Mouse (Mus musculus) heart, adult 2 months (tissue): ENCODE data around the gene Csnka2ip. TPM values are rescaled to one million over a fixed set of nuclear protein-coding genes. Genes with fewer than 3 reads are reported as not detected.

Source experiments
- DNase-seq, 2 experiments: peaks; one replicate each; pipeline ENCODE4 v3.0.0; 2021
- H3K27ac ChIP-seq: fragments of 200-600 bp; 2 replicates; pipeline ENCODE4 v1.8.1; 2022
- H3K27me3 ChIP-seq: fragments of 200-500 bp; 2 replicates; pipeline ENCODE4 v1.6.1; 2012; ENCODE audit warnings: mild to moderate bottlenecking, low read length, inconsistent platforms, mixed read lengths; ENCODE audit not compliant: control insufficient read depth, insufficient read depth
- H3K36me3 ChIP-seq: fragments of 200-500 bp; 2 replicates; pipeline ENCODE4 v1.6.1; 2012; ENCODE audit warnings: low read length, inconsistent platforms; ENCODE audit not compliant: control insufficient read depth, insufficient read depth
- H3K4me1 ChIP-seq: fragments of 200-500 bp; 2 replicates; pipeline ENCODE4 v1.6.1; 2011; ENCODE audit warnings: low read length; ENCODE audit not compliant: control insufficient read depth, insufficient read depth
- H3K4me3 ChIP-seq: fragments of 200-600 bp; 2 replicates; pipeline ENCODE4 v1.8.1; 2022
- H3K79me2 ChIP-seq: fragments of 200-500 bp; replicated peaks from 2 replicates; pipeline ENCODE4 v1.6.1; 2012; ENCODE audit warnings: mild to moderate bottlenecking, inconsistent platforms, low read length, moderate library complexity, mixed read lengths; ENCODE audit not compliant: control insufficient read depth, insufficient read depth
- H3K9ac ChIP-seq: fragments of 200-500 bp; 2 replicates; pipeline ENCODE4 v1.6.1; 2012; ENCODE audit warnings: low read depth, mild to moderate bottlenecking, control low read depth, inconsistent platforms, low read length, mixed read lengths
- CTCF ChIP-seq: fragments of 200-600 bp; IDR thresholded peaks from 2 replicates; pipeline ENCODE4 v1.8.1; 2022; ENCODE audit warnings: antibody characterized with exemption, mild to moderate bottlenecking, moderate library complexity
- EP300 ChIP-seq: fragments of 200-500 bp; IDR thresholded peaks from 2 replicates; pipeline ENCODE4 v1.6.1; 2011; ENCODE audit warnings: low read depth, low read length, control low read depth; ENCODE audit not compliant: insufficient read depth
- POLR2A ChIP-seq: fragments of 200-500 bp; IDR thresholded peaks from 2 replicates; pipeline ENCODE4 v1.6.1; 2011; ENCODE audit warnings: mild to moderate bottlenecking, low read depth, low read length, control low read depth; ENCODE audit not compliant: insufficient read depth
- WGBS: fragments of 180-500 bp; shearing (Covaris S2); methylation state at CpG from one replicate; pipeline ENCODE4 v1.1.7; 2018; 5-methylcytosine and 5-hydroxymethylcytosine counted together
- intact Hi-C: fragments of 180-260 bp; cut with DNase I; formaldehyde crosslinking; loops from one replicate; pipeline ENCODE4 v1.15.1; 2025
- polyA plus RNA-seq: library from polyadenylated mRNA; depleted of rRNA; stranded (reverse); fragments of >200 nt; gene quantifications from 2 replicates; pipeline ENCODE4 v1.2.3, GENCODE M21; 2012
- total RNA-seq, 2 experiments: library from RNA; stranded (reverse); gene quantifications; 2 replicates each; pipeline ENCODE4 v1.2.3; 2021

Gene Csnka2ip
- total and polyA plus RNA-seq, 3 experiments = 0.04 to 0.13 TPM; not detected in 1

GRCm38 (mm10) chr16:64607793-64608192 lies 5.6 kb upstream of the Csnka2ip start:
- no peak overlapping the region for H3K4me3 ChIP-seq
- H3K4me1 ChIP-seq = no peaks in the 10 kb centered on the region
- no peaks in the 10 kb centered on the region for H3K79me2 ChIP-seq
- H3K36me3 ChIP-seq = no peaks in the 10 kb centered on the region
- H3K9ac ChIP-seq = no peak overlapping the region
- TF ChIP-seq POLR2A (no peak), EP300 (no peak), CTCF (no peak)
- DNase-seq = no peak
- intact Hi-C loops = no loop called here
- no peak overlapping the region for H3K27ac ChIP-seq
- WGBS = 77% methylated on average over 1 of the region's 1 CpGs
- H3K27me3 ChIP-seq = no peaks in the 10 kb centered on the region

- Histone ChIP-seq H3K36me3 (no peaks in the 10 kb centered on the region), H3K27ac (no peak overlapping the region), H3K4me3 (no peak overlapping the region), H3K4me1 (no peaks in the 10 kb centered on the region), H3K27me3 (no peaks in the 10 kb centered on the region), H3K79me2 (no peaks in the 10 kb centered on the region), H3K9ac (no peak overlapping the region)
- TF ChIP-seq POLR2A (no peak), CTCF (no peak), EP300 (no peak)
- intact Hi-C loops = no loop called here
- WGBS = 60% methylated on average over 2 of the region's 2 CpGs
- no peak for DNase-seq
These were observed 15.4 kb downstream of the Csnka2ip start for GRCm38 (mm10) chr16:64586825-64587224.

- H3K4me3 ChIP-seq = no peak overlapping the region
- 62% methylated on average over 4 of the region's 4 CpGs for WGBS
- DNase-seq = no peak
- intact Hi-C loops = no loop called here
- H3K4me1 ChIP-seq = no peaks in the 10 kb centered on the region
- H3K27ac ChIP-seq = no peak overlapping the region
- no peaks in the 10 kb centered on the region for H3K27me3 ChIP-seq
- H3K9ac ChIP-seq = no peak overlapping the region
- no peaks in the 10 kb centered on the region for H3K36me3 ChIP-seq
- no peaks in the 10 kb centered on the region for H3K79me2 ChIP-seq
- no peak for TF ChIP-seq POLR2A
- no peak for TF ChIP-seq EP300
- TF ChIP-seq CTCF = no peak
These were observed 16.0 kb downstream of the Csnka2ip start for GRCm38 (mm10) chr16:64586262-64586619.

DNA sequence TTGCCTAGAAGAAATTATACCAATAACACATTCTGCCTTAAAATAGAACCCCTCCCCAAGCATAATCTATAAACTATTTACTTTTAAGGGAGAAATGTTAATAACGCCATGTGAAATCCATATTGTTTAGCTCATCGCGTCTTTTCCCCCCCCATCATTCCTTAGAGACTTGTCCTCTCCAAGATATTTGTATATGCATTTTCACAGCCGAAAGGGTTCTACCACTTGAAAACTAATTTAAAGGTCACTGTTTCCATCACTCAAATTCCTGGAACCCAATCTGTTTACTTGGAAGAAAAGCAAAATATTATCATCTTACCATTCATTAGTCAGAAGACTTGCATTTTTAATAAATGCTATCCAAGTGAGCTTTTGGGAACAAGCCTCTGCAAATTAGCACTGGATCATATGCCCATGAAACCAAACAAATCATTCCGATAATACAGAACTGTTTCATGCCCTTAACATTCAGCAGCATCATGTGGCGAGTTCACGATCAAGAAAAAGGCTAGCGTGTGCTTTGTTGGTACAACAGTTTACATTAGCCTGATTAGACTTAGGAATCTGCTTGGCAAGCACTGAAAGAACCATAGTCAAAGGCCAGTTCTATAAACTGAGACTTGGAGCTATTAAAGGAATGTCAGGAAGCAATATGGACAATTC lies 16.5 kb downstream of the Csnka2ip start:
- Histone ChIP-seq H3K4me1 (no peaks in the 10 kb centered on the region), H3K79me2 (no peaks in the 10 kb centered on the region), H3K9ac (no peak overlapping the region), H3K36me3 (no peaks in the 10 kb centered on the region), H3K4me3 (no peak overlapping the region), H3K27ac (no peak overlapping the region), H3K27me3 (no peaks in the 10 kb centered on the region)
- intact Hi-C loops = no loop called here
- DNase-seq = no peak
- no peak for TF ChIP-seq EP300
- no peak for TF ChIP-seq CTCF
- no peak for TF ChIP-seq POLR2A
- 76% methylated on average over 8 of the region's 8 CpGs for WGBS

DNA sequence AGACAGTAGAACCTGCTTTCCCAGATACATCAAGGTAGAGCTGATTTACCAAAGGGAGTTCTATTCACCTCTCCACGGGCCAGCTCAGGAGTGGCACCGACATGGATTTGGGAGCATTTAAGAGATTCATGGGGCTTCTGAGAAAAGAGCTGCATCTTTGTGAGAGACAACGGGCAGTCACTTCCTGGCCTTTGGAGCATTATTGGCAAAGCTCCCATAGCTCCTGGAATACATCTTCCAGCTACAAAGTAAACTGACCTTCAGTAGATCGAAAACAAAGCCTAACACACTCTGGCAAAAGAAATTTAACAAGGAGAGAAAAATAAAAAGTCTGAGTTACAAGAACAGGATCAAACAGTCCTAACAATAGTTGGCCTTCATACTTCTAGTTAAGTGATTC lies 17.6 kb downstream of the Csnka2ip start:
- no peaks in the 10 kb centered on the region for H3K27me3 ChIP-seq
- 59% methylated on average over 4 of the region's 4 CpGs for WGBS
- H3K9ac ChIP-seq = no peak overlapping the region
- no peaks in the 10 kb centered on the region for H3K36me3 ChIP-seq
- no peak overlapping the region for H3K4me3 ChIP-seq
- TF ChIP-seq POLR2A = no peak
- no peak for TF ChIP-seq CTCF
- no peaks in the 10 kb centered on the region for H3K79me2 ChIP-seq
- no peak overlapping the region for H3K27ac ChIP-seq
- intact Hi-C loops = no loop called here
- no peak for DNase-seq
- H3K4me1 ChIP-seq = no peaks in the 10 kb centered on the region

GRCm38 (mm10) chr16:64583406-64583805 lies 18.8 kb downstream of the Csnka2ip start:
- H3K79me2 ChIP-seq = no peaks in the 10 kb centered on the region
- no peak for TF ChIP-seq CTCF
- TF ChIP-seq POLR2A = no peak
- TF ChIP-seq EP300 = no peak
- DNase-seq = no peak
- H3K27me3 ChIP-seq = no peaks in the 10 kb centered on the region
- H3K9ac ChIP-seq = no peak overlapping the region
- no peaks in the 10 kb centered on the region for H3K36me3 ChIP-seq
- no peak overlapping the region for H3K27ac ChIP-seq
- no peak overlapping the region for H3K4me3 ChIP-seq
- no peaks in the 10 kb centered on the region for H3K4me1 ChIP-seq
- intact Hi-C loops = no loop called here
- 51% methylated on average over 3 of the region's 3 CpGs for WGBS
